Mouse (Mus musculus) midbrain, embryonic 16.5 days (tissue): ENCODE measurements around the gene Scn2b. TPM values are rescaled to one million over a fixed set of nuclear protein-coding genes. Genes with fewer than 3 reads are reported as not detected.
A peak's percentile ranks its signal among the peaks of the same experiment; 100 is the strongest.

Experiments used
- ATAC-seq: fragments of 200-750 bp; cut with Nextera tagmentation; 2 replicates; pipeline ENCODE4 v1.8.0; 2017; ENCODE audit warnings: moderate TSS enrichment
- H3K27ac ChIP-seq: fragments of 300-500 bp; sonication (generic); 2 replicates; pipeline ENCODE4 v1.5.1; 2014; ENCODE audit warnings: mild to moderate bottlenecking, low read length, mixed read lengths
- H3K27me3 ChIP-seq: fragments of 300-500 bp; sonication (generic); 2 replicates; pipeline ENCODE4 v1.6.1; 2014; ENCODE audit warnings: low read depth, low read length, mixed read lengths; ENCODE audit not compliant: control insufficient read depth, insufficient read depth
- H3K36me3 ChIP-seq: fragments of 300-500 bp; sonication (generic); 2 replicates; pipeline ENCODE4 v1.6.1; 2014; ENCODE audit warnings: mild to moderate bottlenecking, low read length, moderate library complexity, mixed read lengths; ENCODE audit not compliant: control insufficient read depth, insufficient read depth
- H3K4me1 ChIP-seq: fragments of 300-500 bp; sonication (generic); 2 replicates; pipeline ENCODE4 v1.6.1; 2014; ENCODE audit warnings: mild to moderate bottlenecking, low read length, mixed read lengths; ENCODE audit not compliant: control insufficient read depth, insufficient read depth
- H3K4me2 ChIP-seq: fragments of 300-500 bp; sonication (generic); 2 replicates; pipeline ENCODE4 v1.6.1; 2014; ENCODE audit warnings: mild to moderate bottlenecking, low read length, mixed read lengths
- H3K4me3 ChIP-seq: fragments of 300-500 bp; sonication (generic); 2 replicates; pipeline ENCODE4 v1.5.1; 2014; ENCODE audit warnings: low read depth, mild to moderate bottlenecking, low read length, moderate library complexity, mixed read lengths
- H3K9ac ChIP-seq: fragments of 300-500 bp; sonication (generic); 2 replicates; pipeline ENCODE4 v1.6.1; 2014; ENCODE audit warnings: low read depth, low read length, mixed read lengths
- H3K9me3 ChIP-seq: fragments of 300-500 bp; sonication (generic); replicated peaks from 2 replicates; pipeline ENCODE4 v1.6.1; 2014; ENCODE audit warnings: mild to moderate bottlenecking, low read length, mixed read lengths; ENCODE audit not compliant: control insufficient read depth, poor library complexity, severe bottlenecking
- WGBS: fragments of 180-500 bp; shearing (Covaris S2); extraction: QIAGEN DNeasy Blood & Tissue Kit; methylation state at CpG from one replicate; pipeline ENCODE4 v1.1.7; 2014; 5-methylcytosine and 5-hydroxymethylcytosine counted together
- polyA plus RNA-seq: library from polyadenylated mRNA; unstranded; fragments of >200 nt; fragmentation: Nextera tagmentation; extraction: Ambion mirVana; gene quantifications from 2 replicates; pipeline ENCODE4 v1.2.1, GENCODE M21; 2015

Scn2b gene
- polyA plus RNA-seq, 1 experiment from 2014 or later = 11.3 TPM

- H3K9ac ChIP-seq = peak overlapping the region; percentile 97
- peak overlapping the region; percentile 80 for H3K4me3 ChIP-seq
- H3K27ac ChIP-seq = peak overlapping the region; percentile 96
- peaks cover 32% of the 10 kb centered on the region for H3K4me1 ChIP-seq
- H3K27me3 ChIP-seq = no peaks in the 10 kb centered on the region
- H3K4me2 ChIP-seq = peak overlapping the region; percentile 80
- 23% methylated on average over 10 of the region's 10 CpGs for WGBS
- ATAC-seq = no peak
- no peaks in the 10 kb centered on the region for H3K36me3 ChIP-seq
- no peaks in the 10 kb centered on the region for H3K9me3 ChIP-seq
These were observed 970 bp downstream of the Scn2b start for GRCm38 (mm10) chr9:45118552-45118951.

- 93% methylated on average over 8 of the region's 8 CpGs for WGBS
- Histone ChIP-seq H3K4me1 (peaks cover 32% of the 10 kb centered on the region), H3K9me3 (no peaks in the 10 kb centered on the region), H3K27ac (no peak overlapping the region), H3K4me3 (peak overlapping the region; percentile 80), H3K4me2 (peak overlapping the region; percentile 80), H3K9ac (peak overlapping the region; percentile 97), H3K36me3 (no peaks in the 10 kb centered on the region), H3K27me3 (no peaks in the 10 kb centered on the region)
- ATAC-seq = no peak
These were observed 1.9 kb downstream of the Scn2b start for GRCm38 (mm10) chr9:45119316-45119953.

GRCm38 (mm10) chr9:45119954-45120530 is 2.5 kb downstream of the Scn2b start:
- H3K27me3 ChIP-seq = no peaks in the 10 kb centered on the region
- H3K9me3 ChIP-seq = no peaks in the 10 kb centered on the region
- H3K36me3 ChIP-seq = no peaks in the 10 kb centered on the region
- ATAC-seq = no peak
- H3K4me3 ChIP-seq = no peak overlapping the region
- peak overlapping the region; percentile 24; the same call in 1 of the 2 replicates for H3K4me2 ChIP-seq
- peaks cover 32% of the 10 kb centered on the region for H3K4me1 ChIP-seq
- 84% methylated on average over 14 of the region's 14 CpGs for WGBS
- no peak overlapping the region for H3K27ac ChIP-seq
- no peak overlapping the region; the same call in 1 of the 2 replicates for H3K9ac ChIP-seq

- Histone ChIP-seq H3K4me3 (no peak overlapping the region), H3K4me2 (no peak overlapping the region; the same call in 1 of the 2 replicates), H3K4me1 (peaks cover 32% of the 10 kb centered on the region), H3K27me3 (no peaks in the 10 kb centered on the region), H3K36me3 (peaks cover 4% of the 10 kb centered on the region; the same call in 1 of the 2 replicates), H3K9me3 (no peaks in the 10 kb centered on the region), H3K9ac (no peak overlapping the region), H3K27ac (no peak overlapping the region)
- no peak for ATAC-seq
- WGBS = 84% methylated on average over 6 of the region's 6 CpGs
These were observed 3.0 kb downstream of the Scn2b start for GRCm38 (mm10) chr9:45120567-45120966.

GRCm38 (mm10) chr9:45121001-45121400 is 3.4 kb downstream of the Scn2b start:
- peaks cover 7% of the 10 kb centered on the region; the same call in 1 of the 2 replicates for H3K36me3 ChIP-seq
- no peaks in the 10 kb centered on the region for H3K27me3 ChIP-seq
- peaks cover 30% of the 10 kb centered on the region for H3K4me1 ChIP-seq
- ATAC-seq = no peak
- H3K4me3 ChIP-seq = no peak overlapping the region
- no peak overlapping the region for H3K9ac ChIP-seq
- no peaks in the 10 kb centered on the region for H3K9me3 ChIP-seq
- H3K4me2 ChIP-seq = no peak overlapping the region; the same call in 1 of the 2 replicates
- H3K27ac ChIP-seq = no peak overlapping the region
- WGBS = 61% methylated on average over 6 of the region's 6 CpGs

GRCm38 (mm10) chr9:45121769-45122168 is 4.2 kb downstream of the Scn2b start:
- ATAC-seq = peak; percentile 59; the same call in 1 of the 2 replicates
- Histone ChIP-seq H3K36me3 (peaks cover 7% of the 10 kb centered on the region), H3K4me2 (peak overlapping the region; percentile 61), H3K4me1 (peaks cover 28% of the 10 kb centered on the region), H3K9me3 (no peaks in the 10 kb centered on the region), H3K27ac (no peak overlapping the region), H3K9ac (peak overlapping the region; percentile 43), H3K27me3 (no peaks in the 10 kb centered on the region), H3K4me3 (peak overlapping the region; percentile 26)
- WGBS = 2% methylated on average over 10 of the region's 10 CpGs

GRCm38 (mm10) chr9:45122209-45122761 is 4.7 kb downstream of the Scn2b start:
- Histone ChIP-seq H3K4me3 (peak overlapping the region; percentile 26; the same call in 1 of the 2 replicates), H3K4me2 (peak overlapping the region; percentile 61), H3K9ac (peak overlapping the region; percentile 43), H3K4me1 (peaks cover 26% of the 10 kb centered on the region), H3K27me3 (no peaks in the 10 kb centered on the region), H3K36me3 (peaks cover 8% of the 10 kb centered on the region), H3K9me3 (no peaks in the 10 kb centered on the region), H3K27ac (no peak overlapping the region)
- 23% methylated on average over 9 of the region's 9 CpGs for WGBS
- no peak for ATAC-seq

GRCm38 (mm10) chr9:45125211-45125610 is 7.6 kb downstream of the Scn2b start:
- Histone ChIP-seq H3K9ac (no peak overlapping the region), H3K4me3 (no peak overlapping the region), H3K36me3 (peaks cover 10% of the 10 kb centered on the region), H3K27ac (no peak overlapping the region), H3K27me3 (no peaks in the 10 kb centered on the region), H3K4me1 (peaks cover 13% of the 10 kb centered on the region), H3K9me3 (no peaks in the 10 kb centered on the region), H3K4me2 (no peak overlapping the region)
- 97% methylated on average over 14 of the region's 14 CpGs for WGBS
- no peak for ATAC-seq

- Histone ChIP-seq H3K9me3 (no peaks in the 10 kb centered on the region), H3K4me3 (no peak overlapping the region), H3K9ac (no peak overlapping the region), H3K4me1 (peaks cover 5% of the 10 kb centered on the region), H3K27me3 (no peaks in the 10 kb centered on the region), H3K36me3 (peaks cover 10% of the 10 kb centered on the region), H3K4me2 (no peak overlapping the region), H3K27ac (no peak overlapping the region)
- WGBS = 57% methylated on average over 7 of the region's 7 CpGs
- no peak for ATAC-seq
These were observed 9.4 kb downstream of the Scn2b start for GRCm38 (mm10) chr9:45126941-45127340.
